Mouse (Mus musculus): Measurements from ENCODE around the gene Man1c1.
A peak's percentile ranks its signal among the peaks of the same experiment; 100 is the strongest.

Gene Man1c1

DNA sequence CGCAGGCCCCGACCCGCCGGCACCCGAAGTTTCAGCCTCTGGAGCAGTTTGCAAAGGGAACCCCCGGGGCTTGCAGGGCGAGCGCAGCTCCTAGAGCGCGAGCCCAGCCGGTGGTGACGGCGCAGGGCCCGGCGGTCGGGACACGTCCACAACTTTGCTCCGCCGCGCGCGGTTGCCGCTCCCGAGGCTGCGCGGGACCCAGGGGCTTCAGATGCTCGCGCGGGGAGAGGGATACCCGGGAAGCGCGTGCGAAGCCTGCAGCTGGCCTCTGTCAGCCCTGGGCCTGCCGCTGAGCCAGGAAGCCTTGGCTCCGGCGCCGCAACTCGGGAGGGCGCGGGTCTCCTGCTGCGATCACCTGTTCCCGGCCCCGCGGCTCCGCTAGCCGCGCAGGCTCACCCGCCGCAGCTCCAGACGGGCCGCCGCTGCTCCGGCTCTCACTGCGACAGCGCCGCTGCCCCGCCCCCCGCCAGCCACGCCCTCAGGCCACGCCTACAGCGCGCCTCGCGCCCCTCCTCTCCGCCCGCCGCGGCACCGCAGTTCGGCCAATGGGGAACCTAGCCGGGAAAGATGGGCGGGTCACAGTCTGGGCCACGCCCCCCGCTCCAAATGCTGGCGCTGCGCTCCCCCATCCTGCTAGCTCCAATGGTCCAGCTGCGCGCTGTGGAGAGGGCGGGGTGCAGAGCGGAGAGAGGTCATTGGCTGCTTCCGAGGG, at the start of gene Man1c1:
Gene Man1c1, minus strand, starts transcription at position 456 of the 712 bp plus-strand sequence.
- DNase-seq (ENCODE audit: low spot score), result peak; percentile 97

DNA sequence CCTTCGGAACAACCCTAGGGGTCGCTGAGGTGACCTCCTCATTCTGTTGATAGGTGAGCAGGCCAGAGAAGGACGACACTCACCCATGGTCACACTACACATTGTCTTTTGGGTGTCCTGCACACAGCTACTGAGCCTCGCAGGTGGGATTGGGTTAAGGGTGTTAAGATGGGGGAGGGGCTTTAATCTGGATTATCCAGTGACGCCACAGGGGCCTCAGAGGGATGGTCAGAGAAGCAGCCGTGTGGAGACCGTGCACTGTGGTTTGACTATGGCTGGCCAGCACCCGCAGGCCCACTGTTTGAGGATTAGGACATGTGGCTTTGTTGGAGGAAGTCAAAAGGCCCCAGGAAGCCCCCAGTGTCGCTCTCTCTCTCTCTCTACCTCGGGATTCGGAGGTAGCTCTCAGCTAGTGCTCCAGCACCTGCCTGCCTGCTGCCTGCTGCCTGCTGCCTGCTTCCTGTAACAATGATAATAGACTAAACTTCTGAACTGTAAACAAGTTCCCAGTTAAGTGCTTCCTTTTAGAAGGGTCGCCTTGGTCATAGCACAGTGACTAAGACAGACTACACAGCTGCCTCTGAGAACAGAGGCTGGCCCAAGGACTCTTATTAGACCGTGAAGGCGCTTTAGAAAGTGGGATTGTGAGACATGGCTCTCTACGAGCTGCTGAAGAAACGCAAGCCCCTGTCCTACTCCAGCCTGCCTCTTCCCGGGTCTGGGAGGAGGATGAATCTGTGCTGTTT, 49.6 kb upstream of the Man1c1 start:
- DNase-seq (ENCODE audit: low spot score), result no peak

DNA sequence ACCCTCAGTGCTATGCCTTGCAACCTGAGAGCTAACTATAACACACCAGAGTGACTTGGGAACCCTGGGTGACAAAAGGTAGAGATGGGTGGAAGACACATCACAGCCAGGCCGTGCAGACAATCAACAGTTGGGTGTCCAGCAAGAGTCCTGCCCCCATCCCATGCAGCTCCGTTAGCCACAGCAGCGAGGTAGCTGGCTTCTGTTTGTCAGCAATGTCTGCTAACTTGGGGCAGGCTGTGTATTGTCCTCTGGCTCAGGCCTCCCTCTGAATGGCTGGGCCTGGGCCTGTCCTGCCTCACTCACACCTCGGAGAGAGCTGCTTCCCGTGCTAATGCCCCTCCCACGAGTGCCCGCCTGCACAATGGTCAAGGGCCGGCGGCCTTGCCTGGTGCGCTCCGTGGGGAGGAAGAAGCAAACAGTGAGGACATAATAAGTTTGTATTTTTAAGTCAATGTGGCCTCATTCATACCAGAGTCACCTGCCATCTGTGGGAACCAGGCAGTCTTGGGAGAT, 48.9 kb upstream of the Man1c1 start:
- DNase-seq (ENCODE audit: low spot score), result no peak

- DNase-seq (ENCODE audit: low spot score), result no peak
Observed at GRCm38 (mm10) chr4:134751682-134752380, 47.7 kb upstream of the Man1c1 start.

- DNase-seq (ENCODE audit: low spot score), result no peak
Observed at GRCm38 (mm10) chr4:134750825-134751224, 46.7 kb upstream of the Man1c1 start.

GRCm38 (mm10) chr4:134750263-134750662, 46.2 kb upstream of the Man1c1 start:
- DNase-seq (ENCODE audit: low spot score), result no peak

GRCm38 (mm10) chr4:134749301-134750030, 45.4 kb upstream of the Man1c1 start:
- DNase-seq (ENCODE audit: low spot score), result no peak

DNA sequence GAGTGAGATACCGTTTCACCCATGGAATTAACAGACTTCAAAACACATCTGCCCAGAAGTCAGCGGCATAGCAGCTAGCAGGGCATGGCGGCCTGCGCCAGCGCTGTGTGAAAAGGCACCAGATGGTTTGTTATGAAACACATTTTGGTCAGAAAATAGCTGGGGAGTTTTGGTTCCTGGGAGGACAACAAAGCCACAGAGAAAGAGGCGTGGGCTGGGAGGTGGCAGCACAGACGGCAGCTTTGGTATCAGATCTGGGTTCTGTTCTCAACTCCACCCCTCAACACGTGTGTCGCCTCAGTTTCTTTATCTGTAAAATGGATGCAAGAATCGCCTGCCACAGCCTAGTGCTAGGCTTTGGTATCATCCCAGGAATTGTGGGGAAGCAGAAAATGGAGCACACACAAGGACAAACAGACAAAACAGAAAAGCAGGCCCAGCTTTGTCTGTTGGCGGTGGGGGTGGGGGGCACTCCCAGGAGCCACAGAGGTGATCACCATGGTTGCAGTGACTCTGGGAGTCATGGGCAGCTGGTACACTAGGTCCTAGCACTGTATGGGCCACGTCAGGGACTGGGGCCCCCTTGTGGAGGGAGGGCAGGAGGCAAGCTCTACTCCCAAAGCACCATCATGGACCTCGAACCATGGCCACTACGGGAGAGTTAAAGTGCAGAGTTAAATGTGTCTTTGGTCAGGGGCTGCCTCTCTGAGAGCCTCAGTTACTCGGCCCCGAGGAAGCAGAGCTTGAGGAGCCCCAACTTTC, 42.0 kb upstream of the Man1c1 start:
- DNase-seq (ENCODE audit: low spot score), result no peak

GRCm38 (mm10) chr4:134743881-134744633, 40.0 kb upstream of the Man1c1 start:
- DNase-seq (ENCODE audit: low spot score), result no peak

DNA sequence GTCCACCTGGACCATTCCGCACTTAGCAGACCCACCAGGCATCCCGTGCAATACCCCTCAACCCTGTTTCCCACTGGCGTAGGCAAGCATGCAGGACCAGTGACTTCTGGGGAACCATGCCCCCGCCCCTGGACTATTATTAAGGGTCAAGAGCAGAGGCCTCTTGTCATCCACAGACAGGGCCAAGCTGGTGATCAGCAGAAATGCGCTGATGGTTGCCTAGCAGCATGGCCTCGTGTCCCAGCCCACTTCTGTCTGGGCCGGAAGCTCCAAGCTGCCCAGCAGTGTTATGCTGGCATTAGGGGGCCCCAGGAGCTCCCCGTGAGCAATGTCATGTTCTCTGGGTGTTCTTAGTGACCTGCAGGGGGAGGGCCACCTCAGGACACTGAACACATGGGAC, 37.9 kb upstream of the Man1c1 start:
- DNase-seq (ENCODE audit: low spot score), result no peak

DNA sequence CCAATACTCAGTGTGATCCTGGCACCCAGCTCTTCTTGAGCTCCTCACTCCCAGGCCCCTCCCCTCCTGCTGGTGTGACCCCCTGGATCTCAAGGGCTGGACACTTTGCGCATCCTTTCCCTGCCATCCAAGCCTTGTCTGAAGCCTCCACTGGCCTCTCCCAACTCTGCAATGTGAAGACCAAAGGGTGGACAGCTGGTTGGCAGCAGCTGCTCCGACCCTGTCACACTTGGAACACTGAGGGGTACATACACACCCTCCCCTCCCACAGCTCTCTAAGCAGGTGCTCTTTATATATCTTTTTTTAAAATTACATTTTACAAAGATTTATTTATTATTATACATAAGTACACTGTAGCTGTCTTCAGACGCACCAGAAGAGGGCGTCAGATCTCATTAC, 36.1 kb upstream of the Man1c1 start:
- no peak for DNase-seq (ENCODE audit: low spot score)

DNA sequence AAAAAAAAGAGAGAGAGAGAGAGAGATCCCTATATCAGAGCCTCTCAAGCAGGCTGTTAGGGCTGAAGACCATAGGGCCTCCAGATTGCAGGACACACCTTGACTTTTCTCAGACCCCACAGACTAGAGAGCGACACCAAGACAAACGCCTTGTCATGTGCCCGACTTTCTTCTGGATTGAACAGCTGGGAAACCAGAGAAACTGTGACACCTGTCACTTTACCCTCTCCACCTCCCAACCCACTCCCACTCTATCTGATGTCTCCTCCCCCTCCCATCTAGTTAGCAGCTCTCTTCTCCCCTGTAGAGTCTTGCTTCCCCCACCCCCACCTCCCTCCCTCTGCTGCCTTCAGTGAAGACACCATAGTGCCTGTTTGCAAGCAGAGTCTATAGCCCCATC, 35.4 kb upstream of the Man1c1 start:
- no peak for DNase-seq (ENCODE audit: low spot score)

DNA sequence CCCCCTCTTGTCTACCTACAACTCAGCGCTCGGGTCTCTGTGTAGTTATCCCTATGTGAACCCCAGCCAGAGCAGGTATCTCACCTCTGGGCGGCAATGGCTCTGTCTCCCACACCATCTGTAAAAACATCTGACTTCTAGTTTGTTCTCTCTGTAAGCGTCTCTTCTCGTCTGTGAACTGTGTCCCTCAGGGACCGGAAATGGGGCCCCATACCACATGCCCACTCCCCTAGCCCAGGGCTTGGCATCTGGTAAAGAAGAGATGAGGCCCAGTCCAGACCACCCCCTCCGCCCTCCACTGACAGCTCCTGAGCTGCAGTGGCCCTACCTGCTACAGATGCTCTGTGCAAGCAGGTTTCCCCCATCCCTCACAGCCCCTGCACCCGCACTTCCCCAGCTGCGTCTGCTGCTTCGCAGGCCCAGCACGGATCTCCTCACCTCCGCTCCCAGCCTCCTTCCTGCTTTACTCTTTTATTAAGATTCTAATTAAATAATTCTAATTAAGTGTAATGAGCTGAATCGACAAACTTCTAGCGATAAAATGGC, 33.3 kb upstream of the Man1c1 start:
- DNase-seq (ENCODE audit: low spot score), result no peak

DNA sequence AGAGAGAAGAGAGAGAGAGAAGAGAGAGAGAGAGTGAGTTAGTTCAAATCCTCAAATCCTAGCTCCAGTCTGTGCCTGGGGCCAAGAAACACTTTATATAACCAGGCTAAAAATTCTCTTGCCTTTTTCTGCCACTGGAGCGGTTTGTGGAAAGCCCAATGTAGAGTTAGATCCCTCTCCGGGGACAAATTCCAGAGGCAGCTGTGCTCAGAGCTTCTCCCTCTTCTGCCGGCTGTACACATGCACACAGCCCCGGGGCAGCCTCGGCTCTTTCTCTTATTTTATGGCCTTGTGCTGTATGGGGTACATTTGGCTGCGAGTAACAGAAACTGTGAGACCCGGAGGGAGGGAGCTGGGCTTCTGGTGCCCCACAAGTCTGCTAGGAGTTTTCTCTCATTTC, 32.1 kb upstream of the Man1c1 start:
- no peak for DNase-seq (ENCODE audit: low spot score)

- DNase-seq (ENCODE audit: low spot score), result no peak
Observed at GRCm38 (mm10) chr4:134734629-134735081, 30.6 kb upstream of the Man1c1 start.

DNA sequence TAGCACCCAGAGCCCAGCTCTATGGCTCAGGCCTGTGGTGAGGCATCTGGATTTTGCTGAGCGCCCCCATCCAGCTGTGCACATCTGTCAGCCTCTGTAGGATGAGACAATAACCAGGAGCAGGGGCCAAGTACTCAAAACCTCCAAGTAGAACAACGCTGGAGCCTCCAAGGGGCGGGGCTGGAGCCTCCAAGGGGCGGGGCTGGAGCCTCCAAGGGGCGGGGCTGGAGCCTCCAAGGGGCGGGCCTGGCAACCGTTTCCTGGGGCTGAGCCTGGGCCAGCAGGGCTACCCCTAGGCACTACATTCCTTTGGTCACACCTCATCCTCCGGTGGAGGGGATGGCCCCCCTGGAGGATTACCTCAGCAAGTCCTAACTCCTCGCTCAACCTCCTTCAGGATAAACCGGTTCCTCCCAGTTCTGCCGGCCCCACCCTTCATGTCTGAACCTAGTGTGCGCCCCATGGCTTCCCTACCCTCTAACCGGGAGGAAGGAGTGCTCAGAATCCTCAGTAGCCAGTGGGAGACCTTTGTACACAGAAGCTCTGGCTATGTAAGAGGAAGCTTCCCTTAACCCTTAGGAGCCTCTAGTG, 30.0 kb upstream of the Man1c1 start:
- DNase-seq (ENCODE audit: low spot score), result peak; percentile 70

DNA sequence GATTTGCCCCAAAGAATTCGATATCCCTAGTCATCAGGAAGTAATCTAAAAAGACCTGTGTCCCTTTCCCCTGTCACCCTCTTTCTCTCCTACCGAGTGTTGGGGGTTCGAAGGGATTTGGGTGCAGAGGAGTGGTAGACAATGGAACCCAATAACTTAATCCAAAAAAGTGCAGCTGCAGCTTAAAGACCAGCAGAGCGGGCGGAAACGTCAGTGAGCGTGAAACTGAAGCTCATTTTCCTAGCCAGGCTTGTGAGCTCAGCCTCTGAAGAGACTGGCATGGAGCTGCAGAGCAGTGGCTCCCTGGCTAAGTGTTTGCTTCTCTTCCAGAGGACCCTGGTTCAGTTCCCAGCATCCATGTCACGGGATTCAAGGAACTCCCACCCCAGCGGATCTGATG, 29.3 kb upstream of the Man1c1 start:
- no peak for DNase-seq (ENCODE audit: low spot score)

DNA sequence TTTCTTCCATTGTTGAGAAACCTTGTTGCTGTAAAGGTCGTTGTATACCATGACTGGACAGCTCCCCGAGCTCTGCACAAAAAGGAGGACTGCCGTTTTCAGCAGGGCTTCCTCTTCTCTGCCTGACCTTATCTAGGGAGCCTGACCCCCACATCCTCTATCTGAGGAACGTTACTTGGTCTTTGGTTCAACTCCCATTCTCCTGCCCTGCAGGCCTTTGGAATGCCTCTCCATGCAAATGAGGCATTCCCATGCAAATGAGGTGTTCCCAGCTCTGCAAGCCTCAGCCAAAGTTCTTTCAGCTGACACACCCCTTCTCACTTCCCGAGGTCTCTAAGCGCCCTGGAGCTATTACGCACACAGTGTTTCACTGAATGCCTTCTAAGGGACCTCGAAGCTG, 26.0 kb upstream of the Man1c1 start:
- no peak for DNase-seq (ENCODE audit: low spot score)

DNA sequence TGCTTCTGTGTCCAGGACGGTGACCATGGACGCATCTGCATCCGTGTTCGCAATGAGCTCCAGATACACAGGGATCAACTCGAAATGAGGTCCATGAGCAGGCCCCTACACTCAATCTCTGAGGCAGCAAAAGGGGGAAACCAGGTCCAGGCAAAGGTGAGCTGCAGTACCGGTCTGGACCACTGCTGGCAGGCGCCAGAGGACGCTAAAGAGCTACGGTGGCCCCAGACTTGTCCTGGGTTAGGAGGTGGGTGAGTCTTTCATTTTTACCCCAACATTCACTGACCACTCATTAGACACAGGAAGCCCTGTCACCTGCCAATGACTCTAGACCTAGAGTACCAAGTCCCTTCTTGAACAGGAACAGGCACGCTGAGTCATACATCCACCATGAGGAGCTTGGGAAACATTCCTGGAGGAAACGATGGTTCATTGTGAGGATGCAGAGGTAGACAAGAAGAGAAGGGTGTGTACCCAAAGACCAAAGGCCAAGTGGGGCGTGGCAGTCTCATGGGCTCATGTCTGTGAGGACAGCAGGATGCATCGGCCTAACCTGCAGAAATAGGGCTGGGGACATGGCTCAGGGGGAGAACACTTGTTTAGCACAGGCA, 21.8 kb upstream of the Man1c1 start:
- DNase-seq (ENCODE audit: low spot score), result no peak
